In the genomic region with DNA sequence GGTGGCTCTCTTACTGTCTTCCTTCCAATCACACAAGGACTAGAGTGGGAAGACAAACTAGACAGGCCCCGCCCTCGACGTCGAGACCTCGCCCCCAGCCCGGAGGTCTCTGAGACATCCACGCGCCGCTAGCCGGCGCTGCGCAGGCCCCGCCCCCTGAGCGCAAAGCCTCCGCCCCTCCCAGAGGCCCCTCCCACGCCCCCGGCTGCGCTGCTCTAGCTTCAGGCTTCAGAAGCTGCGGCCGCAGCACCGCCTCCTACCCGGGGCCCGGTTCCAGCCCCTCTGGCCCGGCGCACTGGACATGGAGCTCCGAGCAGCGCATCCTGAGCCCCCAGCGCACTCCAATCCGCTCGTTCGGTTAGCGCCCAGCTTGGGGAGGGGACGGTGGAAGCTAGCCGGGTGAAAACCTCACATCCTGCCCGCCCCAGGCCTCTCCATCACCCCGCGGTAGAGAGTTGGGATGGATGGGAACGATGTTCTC, we compare ENCODE assay signal across 8 mouse cellular contexts. TPM values are rescaled to one million over a fixed set of nuclear protein-coding genes. Genes with fewer than 3 reads are reported as not detected.
A peak's percentile ranks its signal among the peaks of the same experiment; 100 is the strongest.
DNase-seq lines count a peak whose midpoint lies in the region; ATAC-seq lines count a peak whose summit lies in the region.

A gene (plus strand): TSS at position 225 of the 481 bp plus-strand sequence.

- H3K27me3 ChIP-seq in embryonic facial prominence, embryonic 11.5 days (ENCODE audit: control insufficient read depth, insufficient read depth, low read length): no peaks in the 10 kb centered on the region; the same call in 1 of the 2 replicates
- no peaks in the 10 kb centered on the region for H3K27me3 ChIP-seq in limb, embryonic 11.5 days (ENCODE audit: control insufficient read depth, insufficient read depth, low read length)
- peaks cover 11% of the 10 kb centered on the region; the same call in 1 of the 2 replicates for H3K27me3 ChIP-seq in midbrain, embryonic 13.5 days

- H3K36me3 ChIP-seq in embryonic facial prominence, embryonic 11.5 days (replicated peaks; ENCODE audit: control insufficient read depth, insufficient read depth, low read depth, low read length): no peaks in the 10 kb centered on the region
- H3K36me3 ChIP-seq in limb, embryonic 11.5 days (ENCODE audit: control insufficient read depth, insufficient read depth, low read length): no peaks in the 10 kb centered on the region
- no peaks in the 10 kb centered on the region for H3K36me3 ChIP-seq in midbrain, embryonic 13.5 days

- peak within 1 kb of the TSS; percentile 53 for H3K4me3 ChIP-seq in embryonic facial prominence, embryonic 11.5 days (ENCODE audit: low read depth, low read length)
- peak within 1 kb of the TSS; percentile 52 for H3K4me3 ChIP-seq in limb, embryonic 11.5 days (ENCODE audit: low read depth, low read length)
- peak within 1 kb of the TSS; percentile 49 for H3K4me3 ChIP-seq in midbrain, embryonic 13.5 days (replicated peaks)

- peak; percentile 99 for DNase-seq in 3134 (ENCODE audit: extremely low read depth, insufficient read length, low spot score)
- DNase-seq in adrenal gland, postnatal 25 days: peak; percentile 94
- peak; percentile 96 for DNase-seq in embryonic facial prominence, embryonic 11.5 days (ENCODE audit: low spot score)
- peak; percentile 81 for DNase-seq in kidney, adult 11 months
- DNase-seq in limb, embryonic 11.5 days (ENCODE audit: low spot score): peak; percentile 96
- peak; percentile 80 for DNase-seq in spleen, adult 12 weeks (ENCODE audit: low spot score)

- ATAC-seq in embryonic facial prominence, embryonic 11.5 days (replicated peaks; ENCODE audit: insufficient number of reproducible peaks, low FRiP score, low TSS enrichment, low read depth): peak; percentile 59
- ATAC-seq in granulocyte monocyte progenitor cell, adult 5-6 weeks (replicated peaks; ENCODE audit: poor library complexity, severe bottlenecking): peak; percentile 80
- peak; percentile 85 for ATAC-seq in limb, embryonic 11.5 days (ENCODE audit: insufficient number of reproducible peaks, low FRiP score, low TSS enrichment, low read depth)
- peak; percentile 80 for ATAC-seq in midbrain, embryonic 13.5 days

- H3K27ac ChIP-seq in embryonic facial prominence, embryonic 11.5 days (replicated peaks; ENCODE audit: low read depth, low read length): peak within 1 kb of the TSS; percentile 44; the same call in 1 of the 2 replicates
- peak within 1 kb of the TSS; percentile 10; the same call in 1 of the 2 replicates for H3K27ac ChIP-seq in limb, embryonic 11.5 days (replicated peaks; ENCODE audit: low read depth, low read length)
- H3K27ac ChIP-seq in midbrain, embryonic 13.5 days: 0 out of 2 replicates have a peak within 1 kb of the TSS, but pooled peaks have one; percentile 37

- no peaks in the 10 kb centered on the region; the same call in 1 of the 2 replicates for H3K4me1 ChIP-seq in embryonic facial prominence, embryonic 11.5 days (ENCODE audit: control insufficient read depth, insufficient read depth, low read length)
- peaks cover 13% of the 10 kb centered on the region for H3K4me1 ChIP-seq in limb, embryonic 11.5 days (ENCODE audit: control insufficient read depth, insufficient read depth, low read length)
- H3K4me1 ChIP-seq in midbrain, embryonic 13.5 days (replicated peaks): peaks cover 27% of the 10 kb centered on the region

- H3K9ac ChIP-seq in embryonic facial prominence, embryonic 11.5 days (replicated peaks; ENCODE audit: low read length): peak within 1 kb of the TSS; percentile 75
- peak within 1 kb of the TSS; percentile 72 for H3K9ac ChIP-seq in limb, embryonic 11.5 days (ENCODE audit: low read length)
- H3K9ac ChIP-seq in midbrain, embryonic 13.5 days (replicated peaks): peak within 1 kb of the TSS; percentile 67

- under 1% methylated on average over 38 of the region's 38 CpGs for WGBS in embryonic facial prominence, embryonic 11.5 days
- under 1% methylated on average over 38 of the region's 38 CpGs for WGBS in limb, embryonic 11.5 days
- under 1% methylated on average over 38 of the region's 38 CpGs for WGBS in midbrain, embryonic 13.5 days

- peak within 1 kb of the TSS; percentile 69 for H3K4me2 ChIP-seq in embryonic facial prominence, embryonic 11.5 days (ENCODE audit: low read depth, low read length)
- peak within 1 kb of the TSS; percentile 61 for H3K4me2 ChIP-seq in limb, embryonic 11.5 days (ENCODE audit: low read depth, severe bottlenecking)
- H3K4me2 ChIP-seq in midbrain, embryonic 13.5 days (replicated peaks): peak within 1 kb of the TSS; percentile 60

- H3K9me3 ChIP-seq in embryonic facial prominence, embryonic 11.5 days (replicated peaks; ENCODE audit: control insufficient read depth, low read length): no peaks in the 10 kb centered on the region
- no peaks in the 10 kb centered on the region for H3K9me3 ChIP-seq in limb, embryonic 11.5 days (ENCODE audit: control insufficient read depth, low read length)
- H3K9me3 ChIP-seq in midbrain, embryonic 13.5 days: no peaks in the 10 kb centered on the region

RNA-seq across cellular contexts. Expression of the gene that starts here (rescaled TPM):
- total RNA-seq in adrenal gland, postnatal 25 days (2021): 8.8 and 9.4 TPM in 2 replicates
- polyA plus RNA-seq in embryonic facial prominence, embryonic 11.5 days (2014; fragmentation: Nextera tagmentation; extraction: Ambion mirVana): 20.3 and 22.8 TPM in 2 replicates
- total RNA-seq in granulocyte monocyte progenitor cell, adult 5-6 weeks (2014; fragmentation: Nextera tagmentation): 37.5 and 51.7 TPM in 2 replicates
- total RNA-seq in granulocyte monocyte progenitor cell, adult 5-6 weeks (2017): 26.0 and 31.9 TPM in 2 replicates
- polyA plus RNA-seq in limb, embryonic 11.5 days (2014; fragmentation: Nextera tagmentation; extraction: Ambion mirVana): 21.2 and 21.5 TPM in 2 replicates
- polyA plus RNA-seq in midbrain, embryonic 13.5 days (2015; fragmentation: Nextera tagmentation; extraction: Ambion mirVana): 15.2 and 16.3 TPM in 2 replicates

Comparison
In these comparisons a context has a peak if more than half of its experiments do, and no peak if none do; other contexts are left out.
1. Peak in every context shown above with its lines: DNase-seq, ATAC-seq, H3K4me3 ChIP-seq and H3K27ac ChIP-seq.